Mouse (Mus musculus): Measurements from ENCODE around the gene Chl1. TPM values are rescaled to one million over a fixed set of nuclear protein-coding genes. Genes with fewer than 3 reads are reported as not detected.

Chl1 gene
- polyA plus RNA-seq, 1 experiment from 2014 or later: 137 TPM

- Histone ChIP-seq H3K4me3 (replicated peaks; ENCODE audit: low read length) (no peak overlapping the region), H3K27me3 (ENCODE audit: control insufficient read depth, insufficient read depth, low read length) (no peaks in the 10 kb centered on the region), H3K9me3 (ENCODE audit: control insufficient read depth, low read length) (no peaks in the 10 kb centered on the region), H3K9ac (no peak overlapping the region), H3K27ac (peak overlapping the region; percentile 69; the same call in 1 of the 2 replicates), H3K4me2 (replicated peaks) (0 out of 2 replicates have a peak overlapping the region, but pooled peaks have one; percentile 9), H3K4me1 (replicated peaks; ENCODE audit: control insufficient read depth, insufficient read depth, low read length) (peaks cover 41% of the 10 kb centered on the region), H3K36me3 (replicated peaks; ENCODE audit: control insufficient read depth, insufficient read depth) (no peaks in the 10 kb centered on the region)
- ATAC-seq (ENCODE audit: low FRiP score) (peak; percentile 32; the same call in 1 of the 2 replicates), DNase-seq (ENCODE audit: low spot score) (no peak)
- 29% methylated on average over 2 of the region's 2 CpGs for WGBS
These were observed 49.0 kb downstream of the Chl1 start for GRCm38 (mm10) chr6:103559344-103559743.

GRCm38 (mm10) chr6:103564811-103565210 is 54.4 kb downstream of the Chl1 start:
- Histone ChIP-seq H3K4me2 (replicated peaks) (no peak overlapping the region), H3K36me3 (replicated peaks; ENCODE audit: control insufficient read depth, insufficient read depth) (no peaks in the 10 kb centered on the region), H3K9me3 (ENCODE audit: control insufficient read depth, low read length) (no peaks in the 10 kb centered on the region), H3K4me1 (replicated peaks; ENCODE audit: control insufficient read depth, insufficient read depth, low read length) (peaks cover 35% of the 10 kb centered on the region), H3K9ac (no peak overlapping the region), H3K27me3 (ENCODE audit: control insufficient read depth, insufficient read depth, low read length) (no peaks in the 10 kb centered on the region), H3K27ac (no peak overlapping the region), H3K4me3 (replicated peaks; ENCODE audit: low read length) (no peak overlapping the region)
- ATAC-seq (ENCODE audit: low FRiP score) (no peak), DNase-seq (ENCODE audit: low spot score) (no peak)
- WGBS: 46% methylated on average over 6 of the region's 6 CpGs

GRCm38 (mm10) chr6:103567247-103567646 is 56.9 kb downstream of the Chl1 start:
- Histone ChIP-seq H3K4me3 (replicated peaks; ENCODE audit: low read length) (no peak overlapping the region), H3K36me3 (replicated peaks; ENCODE audit: control insufficient read depth, insufficient read depth) (no peaks in the 10 kb centered on the region), H3K27me3 (ENCODE audit: control insufficient read depth, insufficient read depth, low read length) (no peaks in the 10 kb centered on the region), H3K9ac (no peak overlapping the region; the same call in 1 of the 2 replicates), H3K4me2 (replicated peaks) (no peak overlapping the region), H3K27ac (no peak overlapping the region), H3K4me1 (replicated peaks; ENCODE audit: control insufficient read depth, insufficient read depth, low read length) (peaks cover 34% of the 10 kb centered on the region), H3K9me3 (ENCODE audit: control insufficient read depth, low read length) (no peaks in the 10 kb centered on the region)
- no peak for DNase-seq (ENCODE audit: low spot score)
- no peak for ATAC-seq (ENCODE audit: low FRiP score)
- WGBS: 13% methylated on average over 2 of the region's 2 CpGs

GRCm38 (mm10) chr6:103572659-103573058 is 62.3 kb downstream of the Chl1 start:
- Histone ChIP-seq H3K36me3 (replicated peaks; ENCODE audit: control insufficient read depth, insufficient read depth) (no peaks in the 10 kb centered on the region), H3K27ac (no peak overlapping the region), H3K9ac (no peak overlapping the region), H3K4me2 (replicated peaks) (no peak overlapping the region), H3K27me3 (ENCODE audit: control insufficient read depth, insufficient read depth, low read length) (no peaks in the 10 kb centered on the region), H3K4me3 (replicated peaks; ENCODE audit: low read length) (no peak overlapping the region), H3K9me3 (ENCODE audit: control insufficient read depth, low read length) (no peaks in the 10 kb centered on the region), H3K4me1 (replicated peaks; ENCODE audit: control insufficient read depth, insufficient read depth, low read length) (0 out of 2 replicates have a peak, but pooled peaks cover 5% of the 10 kb centered on the region)
- DNase-seq (ENCODE audit: low spot score) (no peak), ATAC-seq (ENCODE audit: low FRiP score) (no peak)
- 93% methylated on average over 1 of the region's 1 CpGs for WGBS

- WGBS: 95% methylated on average over 1 of the region's 1 CpGs
- no peak overlapping the region for H3K27ac ChIP-seq
- no peak for DNase-seq (ENCODE audit: low spot score)
- H3K27me3 ChIP-seq (ENCODE audit: control insufficient read depth, insufficient read depth, low read length): no peaks in the 10 kb centered on the region
- no peak overlapping the region for H3K4me2 ChIP-seq (replicated peaks)
- no peak overlapping the region for H3K4me3 ChIP-seq (replicated peaks; ENCODE audit: low read length)
- no peak overlapping the region for H3K9ac ChIP-seq
- H3K9me3 ChIP-seq (ENCODE audit: control insufficient read depth, low read length): 0 out of 2 replicates have a peak, but pooled peaks cover 3% of the 10 kb centered on the region
- H3K36me3 ChIP-seq (replicated peaks; ENCODE audit: control insufficient read depth, insufficient read depth): no peaks in the 10 kb centered on the region
- no peaks in the 10 kb centered on the region for H3K4me1 ChIP-seq (replicated peaks; ENCODE audit: control insufficient read depth, insufficient read depth, low read length)
- ATAC-seq (ENCODE audit: low FRiP score): no peak
These were observed 73.8 kb downstream of the Chl1 start for GRCm38 (mm10) chr6:103584224-103584623.

- Histone ChIP-seq H3K4me3 (replicated peaks; ENCODE audit: low read length) (no peak overlapping the region), H3K9me3 (ENCODE audit: control insufficient read depth, low read length) (0 out of 2 replicates have a peak, but pooled peaks cover 3% of the 10 kb centered on the region), H3K27ac (peak overlapping the region; percentile 7; the same call in 1 of the 2 replicates), H3K4me2 (replicated peaks) (no peak overlapping the region), H3K27me3 (ENCODE audit: control insufficient read depth, insufficient read depth, low read length) (no peaks in the 10 kb centered on the region), H3K4me1 (replicated peaks; ENCODE audit: control insufficient read depth, insufficient read depth, low read length) (no peaks in the 10 kb centered on the region), H3K36me3 (replicated peaks; ENCODE audit: control insufficient read depth, insufficient read depth) (no peaks in the 10 kb centered on the region), H3K9ac (no peak overlapping the region)
- whole genome bisulfite sequencing: 50% methylated on average over 1 of the region's 1 CpGs
- ATAC-seq (ENCODE audit: low FRiP score) (no peak), DNase-seq (ENCODE audit: low spot score) (no peak)
These were observed 75.3 kb downstream of the Chl1 start for GRCm38 (mm10) chr6:103585667-103586066.

- Histone ChIP-seq H3K9ac (no peak overlapping the region), H3K27me3 (ENCODE audit: control insufficient read depth, insufficient read depth, low read length) (no peaks in the 10 kb centered on the region), H3K27ac (no peak overlapping the region), H3K9me3 (ENCODE audit: control insufficient read depth, low read length) (0 out of 2 replicates have a peak, but pooled peaks cover 3% of the 10 kb centered on the region), H3K36me3 (replicated peaks; ENCODE audit: control insufficient read depth, insufficient read depth) (no peaks in the 10 kb centered on the region), H3K4me2 (replicated peaks) (no peak overlapping the region), H3K4me1 (replicated peaks; ENCODE audit: control insufficient read depth, insufficient read depth, low read length) (no peaks in the 10 kb centered on the region), H3K4me3 (replicated peaks; ENCODE audit: low read length) (no peak overlapping the region)
- 79% methylated on average over 1 of the region's 1 CpGs for WGBS
- no peak for ATAC-seq (ENCODE audit: low FRiP score)
- DNase-seq (ENCODE audit: low spot score): no peak
These were observed 75.7 kb downstream of the Chl1 start for GRCm38 (mm10) chr6:103586081-103586480.

- Histone ChIP-seq H3K36me3 (replicated peaks; ENCODE audit: control insufficient read depth, insufficient read depth) (no peaks in the 10 kb centered on the region), H3K9me3 (ENCODE audit: control insufficient read depth, low read length) (no peaks in the 10 kb centered on the region), H3K9ac (no peak overlapping the region), H3K27ac (no peak overlapping the region), H3K4me2 (replicated peaks) (no peak overlapping the region), H3K4me3 (replicated peaks; ENCODE audit: low read length) (no peak overlapping the region), H3K4me1 (replicated peaks; ENCODE audit: control insufficient read depth, insufficient read depth, low read length) (0 out of 2 replicates have a peak, but pooled peaks cover 6% of the 10 kb centered on the region), H3K27me3 (ENCODE audit: control insufficient read depth, insufficient read depth, low read length) (no peaks in the 10 kb centered on the region)
- DNase-seq (ENCODE audit: low spot score): no peak
- WGBS: 16% methylated on average over 4 of the region's 4 CpGs
- ATAC-seq (ENCODE audit: low FRiP score): no peak
These were observed 91.7 kb downstream of the Chl1 start for GRCm38 (mm10) chr6:103602070-103602469.

- no peak overlapping the region for H3K4me2 ChIP-seq (replicated peaks)
- no peaks in the 10 kb centered on the region for H3K36me3 ChIP-seq (replicated peaks; ENCODE audit: control insufficient read depth, insufficient read depth)
- 54% methylated on average over 3 of the region's 3 CpGs for WGBS
- peaks cover 7% of the 10 kb centered on the region for H3K4me1 ChIP-seq (replicated peaks; ENCODE audit: control insufficient read depth, insufficient read depth, low read length)
- no peaks in the 10 kb centered on the region for H3K9me3 ChIP-seq (ENCODE audit: control insufficient read depth, low read length)
- H3K27me3 ChIP-seq (ENCODE audit: control insufficient read depth, insufficient read depth, low read length): no peaks in the 10 kb centered on the region
- H3K9ac ChIP-seq: no peak overlapping the region
- H3K4me3 ChIP-seq (replicated peaks; ENCODE audit: low read length): no peak overlapping the region
- DNase-seq (ENCODE audit: low spot score) (no peak), ATAC-seq (ENCODE audit: low FRiP score) (no peak)
- H3K27ac ChIP-seq: no peak overlapping the region
These were observed 100.3 kb downstream of the Chl1 start for GRCm38 (mm10) chr6:103610656-103611055.

GRCm38 (mm10) chr6:103612626-103613025 is 102.2 kb downstream of the Chl1 start:
- Histone ChIP-seq H3K9ac (no peak overlapping the region), H3K36me3 (replicated peaks; ENCODE audit: control insufficient read depth, insufficient read depth) (no peaks in the 10 kb centered on the region), H3K4me2 (replicated peaks) (no peak overlapping the region), H3K27ac (no peak overlapping the region), H3K27me3 (ENCODE audit: control insufficient read depth, insufficient read depth, low read length) (no peaks in the 10 kb centered on the region), H3K9me3 (ENCODE audit: control insufficient read depth, low read length) (no peaks in the 10 kb centered on the region), H3K4me3 (replicated peaks; ENCODE audit: low read length) (no peak overlapping the region), H3K4me1 (replicated peaks; ENCODE audit: control insufficient read depth, insufficient read depth, low read length) (peaks cover 11% of the 10 kb centered on the region)
- no peak for DNase-seq (ENCODE audit: low spot score)
- no peak for ATAC-seq (ENCODE audit: low FRiP score)
- WGBS: 60% methylated on average over 3 of the region's 3 CpGs
